Mouse (Mus musculus) hindlimb bud, embryonic 11.5 days (tissue): Measurements from ENCODE around the gene Ccdc142.

Source experiments
- DNase-seq: peaks from one replicate; pipeline ENCODE4 v3.0.0-alpha.2; 2012; ENCODE audit warnings: low read depth, low spot score; ENCODE audit errors: extremely low spot score

The Ccdc142 gene

DNA sequence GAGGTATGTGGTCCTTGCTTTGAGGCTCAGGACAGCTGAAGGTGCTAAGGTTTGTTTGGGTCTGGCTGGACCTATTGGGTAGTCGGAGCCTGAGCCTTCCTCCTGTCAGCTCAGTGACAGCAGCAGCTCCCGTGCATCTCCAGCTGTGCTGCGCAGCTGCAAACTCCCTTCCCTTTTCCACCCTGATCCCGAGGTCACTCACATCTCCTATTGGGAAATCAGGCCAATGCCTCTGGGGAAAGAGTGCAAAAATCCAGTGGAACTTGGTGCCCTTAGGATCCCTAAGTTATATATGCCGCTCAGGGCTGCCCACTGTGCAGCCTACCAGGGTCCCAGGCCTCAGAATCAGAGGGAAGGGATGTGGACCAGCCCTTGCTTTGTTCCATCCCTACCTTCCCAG is 17.9 kb upstream of the Ccdc142 start:
- no peak for DNase-seq

GRCm38 (mm10) chr6:83084477-83084876 is 16.9 kb upstream of the Ccdc142 start:
- no peak for DNase-seq

- no peak for DNase-seq
Measured at GRCm38 (mm10) chr6:83086121-83087035, 15.0 kb upstream of the Ccdc142 start, which contains the start of gene Lbx2. Lbx2 (plus strand) TSS chr6:83086367.

DNA sequence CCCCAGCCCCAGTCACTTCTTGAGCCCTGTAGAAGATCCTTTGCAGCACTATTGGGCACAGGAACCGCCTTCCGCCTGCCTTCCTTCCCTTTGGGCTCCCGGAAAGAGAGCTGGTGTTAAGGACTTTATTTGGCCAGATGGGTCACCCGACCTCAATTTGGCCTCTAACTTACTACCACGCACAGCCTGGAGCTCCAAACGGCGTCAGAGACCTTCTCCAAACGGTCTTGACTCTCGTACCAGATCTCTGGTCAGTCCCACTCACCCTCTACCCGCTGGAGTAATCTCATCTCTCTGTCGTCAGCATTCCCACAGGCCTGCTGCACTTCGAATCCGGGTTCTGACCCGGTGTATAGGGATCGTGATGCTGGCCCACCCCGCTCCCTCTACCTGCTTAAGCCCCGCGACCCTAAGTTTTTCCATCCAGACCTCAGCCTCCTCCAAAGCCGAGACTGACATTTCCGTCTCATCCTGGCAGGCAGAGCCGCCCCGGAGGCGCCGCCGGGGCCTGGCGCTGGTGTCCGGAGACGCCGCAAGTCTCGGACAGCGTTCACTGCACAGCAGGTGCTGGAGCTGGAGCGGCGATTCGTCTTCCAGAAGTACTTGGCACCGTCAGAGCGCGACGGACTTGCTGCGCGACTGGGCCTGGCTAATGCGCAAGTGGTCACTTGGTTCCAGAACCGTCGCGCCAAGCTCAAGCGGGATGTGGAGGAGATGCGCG is 14.0 kb upstream of the Ccdc142 start:
- DNase-seq, result no peak

DNA sequence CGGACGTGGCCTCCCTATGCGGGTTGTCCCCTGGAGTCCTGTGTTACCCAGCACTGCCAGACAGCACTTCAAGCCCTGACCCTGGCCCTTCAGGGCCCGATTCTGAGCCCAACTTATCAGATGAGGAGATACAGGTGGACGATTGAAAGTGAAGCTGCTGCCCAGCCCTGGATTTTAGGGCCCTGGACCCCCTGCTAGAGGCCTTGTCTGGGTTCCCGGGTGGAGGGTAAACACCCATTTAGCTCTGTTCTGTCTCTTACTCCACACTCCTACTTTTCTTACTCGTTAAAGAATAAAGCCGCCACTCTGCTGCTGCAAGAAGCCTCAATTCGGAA is 13.5 kb upstream of the Ccdc142 start:
- no peak for DNase-seq

GRCm38 (mm10) chr6:83092416-83093127 is 8.8 kb upstream of the Ccdc142 start:
- DNase-seq, result no peak

DNA sequence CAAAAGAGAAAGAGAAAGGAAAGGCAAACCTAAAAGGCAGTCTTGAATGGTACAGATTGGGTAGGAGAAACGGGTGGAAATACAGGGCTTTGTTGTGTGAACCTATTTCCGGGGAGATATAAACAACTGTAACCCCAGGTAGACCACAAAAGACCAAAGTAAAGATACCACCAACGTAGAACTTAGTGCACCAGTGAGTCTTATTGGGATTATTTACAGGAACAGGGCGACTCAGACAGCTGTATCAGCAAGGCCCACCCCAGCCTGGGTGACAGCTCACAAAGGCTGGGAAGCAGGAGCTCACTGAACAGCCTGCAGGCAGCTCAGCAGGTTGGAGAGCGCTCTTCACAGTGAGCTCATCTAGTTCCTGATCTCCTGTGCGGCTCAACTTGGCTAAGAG is 5.4 kb upstream of the Ccdc142 start:
- DNase-seq, result no peak

GRCm38 (mm10) chr6:83098411-83098810 is 3.0 kb upstream of the Ccdc142 start:
- DNase-seq, result no peak

- DNase-seq, result no peak
Measured at GRCm38 (mm10) chr6:83101688-83102556, 521 bp downstream of the Ccdc142 start.

DNA sequence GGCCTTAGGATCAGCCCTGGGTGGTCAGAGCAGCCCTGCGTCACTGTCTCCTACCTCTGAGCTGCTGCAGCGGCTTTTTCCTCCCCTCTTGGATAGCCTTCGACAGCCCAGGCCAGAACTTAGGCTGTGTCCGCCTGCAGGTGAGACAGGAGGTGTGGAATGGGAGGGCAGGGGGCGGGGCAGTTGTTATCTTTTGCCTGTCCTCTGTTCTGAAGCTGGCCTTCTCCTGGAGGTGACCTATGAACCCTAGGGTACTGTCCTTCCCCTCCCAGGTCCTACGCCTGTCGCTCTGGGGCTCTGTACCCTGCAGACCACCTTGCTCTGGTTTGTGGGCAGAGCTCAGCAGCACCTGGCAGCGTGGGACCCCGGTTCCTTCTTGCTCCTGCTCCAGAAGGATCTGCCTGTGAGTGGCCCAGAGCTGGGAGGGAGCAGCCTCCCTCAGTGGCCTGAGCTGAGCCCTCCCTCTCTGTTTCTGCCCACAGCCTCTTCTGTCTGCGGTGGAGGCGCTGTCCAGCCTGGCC is 1.8 kb downstream of the Ccdc142 start:
- DNase-seq, result no peak

DNA sequence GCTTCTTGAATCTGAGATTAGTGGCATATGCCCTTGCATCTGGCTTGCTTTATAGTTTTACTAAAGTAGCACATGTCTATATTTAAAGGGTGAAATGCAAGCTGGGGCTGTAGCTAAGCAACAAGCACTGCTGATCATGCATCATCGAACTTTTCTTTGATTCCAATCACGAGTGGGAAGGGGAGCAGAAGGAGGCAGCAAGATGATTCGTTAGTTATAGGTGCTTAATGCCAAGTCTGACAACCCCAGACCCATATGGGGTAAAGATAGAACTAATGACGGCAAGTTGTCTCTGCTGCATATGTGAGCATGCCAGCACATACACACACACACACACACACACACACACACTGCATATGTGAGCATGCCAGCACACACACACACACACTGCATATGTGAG is 2.8 kb downstream of the Ccdc142 start:
- DNase-seq, result no peak

- no peak for DNase-seq
Measured at GRCm38 (mm10) chr6:83107566-83108400, 6.4 kb downstream of the Ccdc142 start.

GRCm38 (mm10) chr6:83108762-83109668 is 7.6 kb downstream of the Ccdc142 start, which contains the start of gene Mrpl53:
Mrpl53 (plus strand) TSS chr6:83109040.
- DNase-seq, result no peak

- DNase-seq, result no peak
Measured at GRCm38 (mm10) chr6:83111510-83112136, 10.2 kb downstream of the Ccdc142 start.

- DNase-seq, result no peak
Measured at GRCm38 (mm10) chr6:83115011-83115671, 13.7 kb downstream of the Ccdc142 start, which contains the start of gene Mogs. Mogs (plus strand) TSS chr6:83115496.

DNA sequence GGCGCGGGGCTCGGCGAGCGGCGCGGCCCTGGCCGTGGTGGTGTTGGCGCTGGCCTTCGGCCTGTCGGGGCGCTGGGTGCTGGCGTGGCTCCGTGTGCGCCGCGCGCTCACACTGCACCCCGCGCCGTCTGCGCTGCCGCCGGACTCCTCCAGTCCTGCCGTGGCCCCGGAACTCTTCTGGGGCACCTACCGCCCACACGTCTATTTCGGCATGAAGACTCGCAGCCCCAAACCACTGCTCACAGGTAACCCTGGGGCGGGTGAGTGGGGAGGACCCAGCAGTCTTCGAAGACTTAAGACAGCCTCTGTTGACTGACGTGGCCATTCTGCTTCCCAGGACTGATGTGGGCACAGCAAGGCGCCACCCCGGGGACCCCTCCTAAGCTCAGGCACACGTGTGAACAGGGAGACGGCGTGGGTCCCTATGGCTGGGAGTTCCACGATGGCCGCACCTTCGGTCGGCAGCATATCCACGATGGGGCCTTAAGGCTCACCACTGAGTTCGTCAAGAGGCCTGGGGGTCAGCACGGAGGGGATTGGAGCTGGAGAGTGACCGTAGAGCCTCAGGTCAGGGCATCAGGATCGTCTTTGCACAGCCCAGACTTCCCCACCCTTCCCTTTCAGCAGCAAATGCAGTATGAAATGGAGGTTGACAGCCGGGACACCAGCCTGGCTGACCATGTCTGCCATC is 14.4 kb downstream of the Ccdc142 start:
- no peak for DNase-seq
